Mouse (Mus musculus) right cerebral cortex, postnatal 10 days (tissue): Measurements from ENCODE around the gene Otol1.
A peak's percentile ranks its signal among the peaks of the same experiment; 100 is the strongest.

Source experiments
- DNase-seq, 2 experiments: peaks; one replicate each; pipeline ENCODE4 v3.0.0; 2021; ENCODE audit warnings: low spot score in 2 of 2

Otol1 gene

GRCm38 (mm10) chr3:70007313-70007712, at the start of gene Otol1:
Otol1 (plus strand) TSS chr3:70007613.
- DNase-seq, result no peak

DNA sequence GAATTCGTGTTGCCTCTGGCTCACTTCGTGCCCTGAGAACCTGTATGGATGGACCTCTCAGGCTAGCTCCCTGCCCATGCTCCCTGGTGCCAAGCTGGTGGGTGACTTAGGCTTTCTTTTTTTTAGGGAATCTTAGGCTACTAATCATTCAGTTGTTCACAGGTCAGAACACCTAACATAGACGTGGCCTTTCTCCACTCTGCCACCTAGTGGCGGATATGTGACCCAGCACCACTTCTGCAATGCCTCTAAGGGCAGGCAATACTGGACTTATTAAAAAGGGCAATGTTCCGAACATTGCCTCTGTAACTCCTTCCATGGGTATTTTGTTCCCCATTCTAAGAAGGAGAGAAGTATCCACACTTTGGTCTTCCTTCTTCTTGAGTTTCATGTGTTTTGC, 45.2 kb upstream of the Otol1 start:
- DNase-seq, result no peak

DNA sequence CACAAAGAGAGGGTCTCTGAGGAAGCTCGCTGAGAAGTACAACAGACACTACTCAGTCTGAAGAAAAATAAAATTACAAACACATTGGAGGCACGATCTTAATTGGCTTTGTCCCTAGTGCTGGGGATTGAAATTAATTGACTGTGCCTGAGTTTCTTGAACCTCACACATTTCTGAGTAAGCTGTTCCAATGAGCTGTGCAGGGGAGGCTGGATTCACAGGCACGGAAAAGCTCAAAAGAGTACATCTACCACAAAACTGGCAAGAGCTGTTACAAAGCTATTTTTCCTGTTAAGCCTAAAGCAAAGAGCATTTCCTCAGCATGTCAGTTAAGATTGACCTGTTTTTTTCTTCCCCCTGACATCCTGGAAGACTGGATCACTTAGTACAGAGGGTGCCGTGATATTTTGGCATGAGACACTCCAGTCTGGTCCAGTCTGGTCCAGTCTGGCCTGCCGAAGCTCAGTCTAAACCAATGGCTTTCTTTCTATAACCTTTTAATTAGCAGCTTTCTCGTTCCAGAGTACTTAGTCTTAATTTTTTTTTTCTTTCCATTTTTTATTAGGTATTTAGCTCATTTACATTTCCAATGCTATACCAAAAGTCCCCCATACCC, 35.8 kb upstream of the Otol1 start:
- no peak for DNase-seq

- DNase-seq, result no peak
Measured at GRCm38 (mm10) chr3:69978092-69978491, 29.3 kb upstream of the Otol1 start.

- no peak for DNase-seq
Measured at GRCm38 (mm10) chr3:69993806-69994205, 13.6 kb upstream of the Otol1 start.

- DNase-seq, result no peak
Measured at GRCm38 (mm10) chr3:70001540-70001939, 5.9 kb upstream of the Otol1 start.

GRCm38 (mm10) chr3:70003126-70003764, 4.2 kb upstream of the Otol1 start:
- peak in 1 of 2 experiments; percentile 27 for DNase-seq

- DNase-seq, result peak; percentile 31 to 50
Measured at GRCm38 (mm10) chr3:70003955-70004354, 3.5 kb upstream of the Otol1 start.

GRCm38 (mm10) chr3:70004379-70004778, 3.0 kb upstream of the Otol1 start:
- DNase-seq, result no peak

DNA sequence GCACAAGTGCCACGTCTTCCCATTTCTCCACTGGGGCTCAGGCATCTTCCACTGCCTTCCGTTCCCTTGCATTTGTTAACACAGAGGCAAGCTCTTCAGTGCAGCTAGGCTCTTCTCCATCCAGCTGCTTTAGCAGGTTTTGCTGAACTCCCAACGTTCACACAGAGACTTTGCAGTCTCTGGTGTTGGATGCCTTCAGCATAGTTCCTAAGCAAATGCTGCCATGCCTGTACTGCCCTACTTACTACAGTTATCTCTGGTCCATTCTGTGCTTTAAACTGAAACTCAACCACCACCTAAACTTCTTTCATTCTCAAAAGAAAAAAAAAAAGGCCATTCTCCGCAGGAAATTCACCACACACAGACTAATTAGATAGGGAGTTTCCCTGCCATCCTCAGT, 5.2 kb downstream of the Otol1 start:
- DNase-seq, result no peak

DNA sequence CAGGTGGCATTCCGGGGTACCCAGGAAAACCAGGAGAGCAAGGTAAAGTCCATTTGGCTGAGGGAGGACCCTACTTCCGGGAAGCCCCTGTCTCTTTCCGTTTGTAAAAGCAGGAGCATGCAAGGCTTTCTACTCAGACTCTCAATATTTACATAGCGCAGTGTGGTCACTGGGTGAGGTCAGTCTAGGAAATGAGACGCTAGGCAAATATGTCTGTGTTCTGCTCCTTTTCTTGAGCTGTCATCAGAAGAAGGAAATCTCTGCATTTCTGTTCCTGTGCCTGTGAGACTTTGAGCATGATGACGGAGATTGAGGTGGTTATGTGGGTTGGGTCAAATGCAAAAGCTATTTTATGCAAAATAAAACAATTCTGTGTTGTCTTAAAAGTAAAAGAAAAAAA, 19.2 kb downstream of the Otol1 start:
- no peak for DNase-seq

DNA sequence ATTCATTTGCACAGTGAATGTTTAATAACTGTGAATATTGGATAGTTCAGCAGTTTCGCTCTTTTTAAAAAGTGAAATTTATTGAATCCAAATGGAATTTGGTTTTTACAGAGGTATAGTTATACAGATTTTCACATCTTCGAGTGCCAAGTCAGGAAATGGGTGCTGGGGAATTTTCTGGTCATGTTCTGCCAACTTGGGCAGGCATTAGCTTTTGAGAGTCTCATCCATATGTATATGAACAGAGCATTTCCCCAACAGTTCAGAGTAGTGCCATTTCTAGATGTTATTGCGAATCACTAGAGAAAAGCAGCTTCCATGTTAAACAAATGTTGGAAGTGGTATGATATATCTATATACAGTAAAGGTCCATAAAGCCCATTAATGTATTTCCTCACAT, 21.8 kb downstream of the Otol1 start:
- DNase-seq, result no peak

GRCm38 (mm10) chr3:70035593-70035992, 28.2 kb downstream of the Otol1 start:
- DNase-seq, result peak; percentile 68 to 73
